Mouse (Mus musculus): ENCODE data around the gene Fbxo7.
"Not testable (repeated sequence)": the region's sequence is repeated elsewhere in the genome, so short reads cannot be mapped to it uniquely, and the experiment has no call there.

Gene Fbxo7

GRCm38 (mm10) chr10:86021749-86022473, at the start of gene Fbxo7:
Gene Fbxo7, plus strand, starts transcription at chr10:86021972.
- in situ Hi-C loops (cut with MboI, MseI) = no loop called here

GRCm38 (mm10) chr10:85972915-85973314, 48.9 kb upstream of the Fbxo7 start:
- in situ Hi-C loops (cut with MboI, MseI) = loop anchor here (5.0 to 10.0 kb wide), 6 partner anchors 79 to 494 kb away; no protein-coding TSS in a partner anchor

GRCm38 (mm10) chr10:85989412-85990115, 32.2 kb upstream of the Fbxo7 start:
- in situ Hi-C loops (cut with MboI, MseI) = no loop called here

- in situ Hi-C loops (cut with MboI, MseI) = no loop called here
Observed at GRCm38 (mm10) chr10:85992412-85992811, 29.4 kb upstream of the Fbxo7 start.

- in situ Hi-C loops (cut with MboI, MseI) = no loop called here
Observed at GRCm38 (mm10) chr10:85993836-85994235, 27.9 kb upstream of the Fbxo7 start.

- in situ Hi-C loops (cut with MboI, MseI) = no loop called here
Observed at GRCm38 (mm10) chr10:85994543-85995104, 27.1 kb upstream of the Fbxo7 start.

GRCm38 (mm10) chr10:86000447-86000846, 21.3 kb upstream of the Fbxo7 start:
- in situ Hi-C loops (cut with MboI, MseI) = no loop called here

- in situ Hi-C loops (cut with MboI, MseI) = no loop called here
Observed at GRCm38 (mm10) chr10:86006455-86006854, 15.3 kb upstream of the Fbxo7 start.

- in situ Hi-C loops (cut with MboI, MseI) = loop anchor here (10.0 kb wide), 2 partner anchors 45 to 835 kb away; no protein-coding TSS in a partner anchor
Observed at GRCm38 (mm10) chr10:86009688-86010087, 12.1 kb upstream of the Fbxo7 start.

- in situ Hi-C loops (cut with MboI, MseI) = loop anchor here (10.0 kb wide), 2 partner anchors 46 to 836 kb away; no protein-coding TSS in a partner anchor
Observed at GRCm38 (mm10) chr10:86010636-86011035, 11.1 kb upstream of the Fbxo7 start.

- in situ Hi-C loops (cut with MboI, MseI) = loop anchor here (10.0 kb wide), 2 partner anchors 46 to 836 kb away; no protein-coding TSS in a partner anchor
Observed at GRCm38 (mm10) chr10:86011172-86011571, 10.6 kb upstream of the Fbxo7 start.

GRCm38 (mm10) chr10:86011781-86012180, 10.0 kb upstream of the Fbxo7 start, which contains the start of gene Bpifc:
Gene Bpifc, minus strand, starts transcription at chr10:86011895.
- in situ Hi-C loops (cut with MboI, MseI) = loop anchor here (10.0 kb wide), 2 partner anchors 47 to 837 kb away; no protein-coding TSS in a partner anchor

- in situ Hi-C loops (cut with MboI, MseI) = loop anchor here (10.0 kb wide), 2 partner anchors 53 to 843 kb away; no protein-coding TSS in a partner anchor
Observed at GRCm38 (mm10) chr10:86017781-86018180, 4.0 kb upstream of the Fbxo7 start.

- in situ Hi-C loops (cut with MboI, MseI) = loop anchor here (10.0 kb wide), 2 partner anchors 54 to 844 kb away; no protein-coding TSS in a partner anchor
Observed at GRCm38 (mm10) chr10:86018813-86019212, 3.0 kb upstream of the Fbxo7 start.

GRCm38 (mm10) chr10:86021408-86021748, 394 bp upstream of the Fbxo7 start:
- in situ Hi-C loops (cut with MboI, MseI) = no loop called here

GRCm38 (mm10) chr10:86022474-86022816, 673 bp downstream of the Fbxo7 start:
- in situ Hi-C loops (cut with MboI, MseI) = no loop called here

- in situ Hi-C loops (cut with MboI, MseI) = no loop called here
Observed at GRCm38 (mm10) chr10:86023149-86023548, 1.4 kb downstream of the Fbxo7 start.

- in situ Hi-C loops (cut with MboI, MseI) = no loop called here
Observed at GRCm38 (mm10) chr10:86025906-86026305, 4.1 kb downstream of the Fbxo7 start.

GRCm38 (mm10) chr10:86026354-86026753, 4.6 kb downstream of the Fbxo7 start:
- in situ Hi-C loops (cut with MboI, MseI) = no loop called here

GRCm38 (mm10) chr10:86026807-86027206, 5.0 kb downstream of the Fbxo7 start:
- in situ Hi-C loops (cut with MboI, MseI) = not testable (repeated sequence)

- in situ Hi-C loops (cut with MboI, MseI) = no loop called here
Observed at GRCm38 (mm10) chr10:86030743-86031142, 9.0 kb downstream of the Fbxo7 start.

GRCm38 (mm10) chr10:86032517-86032916, 10.7 kb downstream of the Fbxo7 start:
- in situ Hi-C loops (cut with MboI, MseI) = no loop called here

All from T-helper 17 cell (primary cell).